Mouse (Mus musculus): ENCODE measurements at regions not wholly inside any gene's neighbourhood (a gene's known extent, or its start where the extent isn't known, plus 50 kb on each side); places are given as distances from the start of the nearest gene placed in this dataset.

- H3K9me3 ChIP-seq (replicated peaks; ENCODE audit: low read length), result no peaks in the 10 kb centered on the region
- TF ChIP-seq CTCF (IDR thresholded peaks at IDR 0.05; ENCODE audit: low read depth), result no peak
- no peak overlapping the region for H3K27ac ChIP-seq
- no peak for DNase-seq (ENCODE audit: low spot score)
- ATAC-seq (replicated peaks; ENCODE audit: low FRiP score, low read depth), result no peak
- no peaks in the 10 kb centered on the region for H3K27me3 ChIP-seq (ENCODE audit: insufficient read depth, low read length)
- no peak overlapping the region for H3K9ac ChIP-seq (ENCODE audit: low read depth, low read length)
- no peak overlapping the region for H3K4me2 ChIP-seq (ENCODE audit: low read length)
- H3K36me3 ChIP-seq (ENCODE audit: insufficient read depth, low read length), result no peaks in the 10 kb centered on the region
- no peaks in the 10 kb centered on the region for H3K4me1 ChIP-seq (replicated peaks; ENCODE audit: insufficient read depth, low read length)
- no peak overlapping the region for H3K4me3 ChIP-seq (replicated peaks; ENCODE audit: low read depth, low read length)
These were observed 420.8 kb upstream of the Lcorl start for GRCm38 (mm10) chr5:46278190-46278589.

- ATAC-seq (replicated peaks; ENCODE audit: low FRiP score, low read depth) (no peak), DNase-seq (ENCODE audit: low spot score) (no peak)
- Histone ChIP-seq H3K27me3 (ENCODE audit: insufficient read depth, low read length) (no peaks in the 10 kb centered on the region), H3K4me2 (ENCODE audit: low read length) (no peak overlapping the region), H3K27ac (no peak overlapping the region), H3K9me3 (replicated peaks; ENCODE audit: low read length) (no peaks in the 10 kb centered on the region), H3K9ac (ENCODE audit: low read depth, low read length) (no peak overlapping the region), H3K4me3 (replicated peaks; ENCODE audit: low read depth, low read length) (no peak overlapping the region), H3K4me1 (replicated peaks; ENCODE audit: insufficient read depth, low read length) (no peaks in the 10 kb centered on the region), H3K36me3 (ENCODE audit: insufficient read depth, low read length) (no peaks in the 10 kb centered on the region)
- 86% methylated on average over 6 of the region's 6 CpGs for WGBS
- no peak for TF ChIP-seq CTCF (IDR thresholded peaks at IDR 0.05; ENCODE audit: low read depth)
These were observed 399.3 kb upstream of the Lcorl start for GRCm38 (mm10) chr5:46256730-46257129.

GRCm38 (mm10) chr5:46253940-46254339 is 396.5 kb upstream of the Lcorl start:
- Histone ChIP-seq H3K9ac (ENCODE audit: low read depth, low read length) (no peak overlapping the region), H3K4me1 (replicated peaks; ENCODE audit: insufficient read depth, low read length) (no peaks in the 10 kb centered on the region), H3K9me3 (replicated peaks; ENCODE audit: low read length) (no peaks in the 10 kb centered on the region), H3K4me2 (ENCODE audit: low read length) (no peak overlapping the region), H3K27ac (no peak overlapping the region), H3K4me3 (replicated peaks; ENCODE audit: low read depth, low read length) (no peak overlapping the region), H3K27me3 (ENCODE audit: insufficient read depth, low read length) (no peaks in the 10 kb centered on the region), H3K36me3 (ENCODE audit: insufficient read depth, low read length) (no peaks in the 10 kb centered on the region)
- no peak for TF ChIP-seq CTCF (IDR thresholded peaks at IDR 0.05; ENCODE audit: low read depth)
- no peak for DNase-seq (ENCODE audit: low spot score)
- no peak for ATAC-seq (replicated peaks; ENCODE audit: low FRiP score, low read depth)

GRCm38 (mm10) chr5:46235364-46236067 is 378.1 kb upstream of the Lcorl start:
- Histone ChIP-seq H3K27ac (no peak overlapping the region), H3K9ac (ENCODE audit: low read depth, low read length) (no peak overlapping the region), H3K4me3 (replicated peaks; ENCODE audit: low read depth, low read length) (no peak overlapping the region), H3K36me3 (ENCODE audit: insufficient read depth, low read length) (no peaks in the 10 kb centered on the region), H3K9me3 (replicated peaks; ENCODE audit: low read length) (no peaks in the 10 kb centered on the region), H3K4me1 (replicated peaks; ENCODE audit: insufficient read depth, low read length) (no peaks in the 10 kb centered on the region), H3K27me3 (ENCODE audit: insufficient read depth, low read length) (no peaks in the 10 kb centered on the region), H3K4me2 (ENCODE audit: low read length) (no peak overlapping the region)
- WGBS, result 82% methylated on average over 5 of the region's 5 CpGs
- no peak for ATAC-seq (replicated peaks; ENCODE audit: low FRiP score, low read depth)
- TF ChIP-seq CTCF (IDR thresholded peaks at IDR 0.05; ENCODE audit: low read depth), result no peak
- DNase-seq (ENCODE audit: low spot score), result no peak

- Histone ChIP-seq H3K4me1 (replicated peaks; ENCODE audit: insufficient read depth, low read length) (no peaks in the 10 kb centered on the region), H3K4me2 (ENCODE audit: low read length) (no peak overlapping the region), H3K9ac (ENCODE audit: low read depth, low read length) (no peak overlapping the region), H3K4me3 (replicated peaks; ENCODE audit: low read depth, low read length) (no peak overlapping the region), H3K27ac (no peak overlapping the region), H3K9me3 (replicated peaks; ENCODE audit: low read length) (no peaks in the 10 kb centered on the region), H3K27me3 (ENCODE audit: insufficient read depth, low read length) (no peaks in the 10 kb centered on the region), H3K36me3 (ENCODE audit: insufficient read depth, low read length) (no peaks in the 10 kb centered on the region)
- ATAC-seq (replicated peaks; ENCODE audit: low FRiP score, low read depth), result no peak
- no peak for TF ChIP-seq CTCF (IDR thresholded peaks at IDR 0.05; ENCODE audit: low read depth)
- no peak for DNase-seq (ENCODE audit: low spot score)
These were observed 375.4 kb upstream of the Lcorl start for GRCm38 (mm10) chr5:46232780-46233179.

GRCm38 (mm10) chr5:46228667-46229066 is 371.3 kb upstream of the Lcorl start:
- Histone ChIP-seq H3K4me3 (replicated peaks; ENCODE audit: low read depth, low read length) (no peak overlapping the region), H3K27ac (no peak overlapping the region), H3K27me3 (ENCODE audit: insufficient read depth, low read length) (no peaks in the 10 kb centered on the region), H3K36me3 (ENCODE audit: insufficient read depth, low read length) (no peaks in the 10 kb centered on the region), H3K4me2 (ENCODE audit: low read length) (no peak overlapping the region), H3K9me3 (replicated peaks; ENCODE audit: low read length) (no peaks in the 10 kb centered on the region), H3K9ac (ENCODE audit: low read depth, low read length) (no peak overlapping the region), H3K4me1 (replicated peaks; ENCODE audit: insufficient read depth, low read length) (no peaks in the 10 kb centered on the region)
- WGBS, result 73% methylated on average over 3 of the region's 3 CpGs
- ATAC-seq (replicated peaks; ENCODE audit: low FRiP score, low read depth) (no peak), DNase-seq (ENCODE audit: low spot score) (no peak)
- TF ChIP-seq CTCF (IDR thresholded peaks at IDR 0.05; ENCODE audit: low read depth), result no peak
